Mouse (Mus musculus) intestine, embryonic 15.5 days (tissue): ENCODE data around the gene Prkar1b. TPM values are rescaled to one million over a fixed set of nuclear protein-coding genes. Genes with fewer than 3 reads are reported as not detected.

Source experiments
- ATAC-seq: fragments of 200-750 bp; cut with Nextera tagmentation; 2 replicates; pipeline ENCODE4 v1.8.0; 2017; ENCODE audit warnings: moderate TSS enrichment, moderate library complexity
- H3K27ac ChIP-seq: fragments of 300-500 bp; sonication (generic); 2 replicates; pipeline ENCODE4 v1.5.1; 2015; ENCODE audit warnings: mild to moderate bottlenecking, inconsistent platforms
- H3K27me3 ChIP-seq: fragments of 300-500 bp; sonication (generic); replicated peaks from 2 replicates; pipeline ENCODE4 v1.6.1; 2015; ENCODE audit warnings: inconsistent platforms
- H3K36me3 ChIP-seq: fragments of 300-500 bp; sonication (generic); 2 replicates; pipeline ENCODE4 v1.6.1; 2015; ENCODE audit warnings: inconsistent platforms
- H3K4me1 ChIP-seq: fragments of 300-500 bp; sonication (generic); replicated peaks from 2 replicates; pipeline ENCODE4 v1.6.1; 2015; ENCODE audit warnings: inconsistent platforms
- H3K4me2 ChIP-seq: fragments of 300-500 bp; sonication (generic); replicated peaks from 2 replicates; pipeline ENCODE4 v1.6.1; 2015; ENCODE audit warnings: mild to moderate bottlenecking, inconsistent platforms
- H3K4me3 ChIP-seq: fragments of 300-500 bp; sonication (generic); replicated peaks from 2 replicates; pipeline ENCODE4 v1.5.1; 2015; ENCODE audit warnings: inconsistent platforms
- H3K9ac ChIP-seq: fragments of 300-500 bp; sonication (generic); 2 replicates; pipeline ENCODE4 v1.6.1; 2015; ENCODE audit warnings: inconsistent platforms
- H3K9me3 ChIP-seq: fragments of 300-500 bp; sonication (generic); 2 replicates; pipeline ENCODE4 v1.6.1; 2016; ENCODE audit warnings: inconsistent platforms
- WGBS: fragments of 180-500 bp; shearing (Covaris S2); methylation state at CpG from one replicate; pipeline ENCODE4 v1.1.7; 2015; 5-methylcytosine and 5-hydroxymethylcytosine counted together
- polyA plus RNA-seq: library from polyadenylated mRNA; unstranded; fragments of >200 nt; fragmentation: Nextera tagmentation; extraction: Ambion mirVana; gene quantifications from 2 replicates; pipeline ENCODE4 v1.2.1, GENCODE M21; 2015

The Prkar1b gene
- polyA plus RNA-seq, 1 experiment from 2014 or later, result 26.1 TPM

DNA sequence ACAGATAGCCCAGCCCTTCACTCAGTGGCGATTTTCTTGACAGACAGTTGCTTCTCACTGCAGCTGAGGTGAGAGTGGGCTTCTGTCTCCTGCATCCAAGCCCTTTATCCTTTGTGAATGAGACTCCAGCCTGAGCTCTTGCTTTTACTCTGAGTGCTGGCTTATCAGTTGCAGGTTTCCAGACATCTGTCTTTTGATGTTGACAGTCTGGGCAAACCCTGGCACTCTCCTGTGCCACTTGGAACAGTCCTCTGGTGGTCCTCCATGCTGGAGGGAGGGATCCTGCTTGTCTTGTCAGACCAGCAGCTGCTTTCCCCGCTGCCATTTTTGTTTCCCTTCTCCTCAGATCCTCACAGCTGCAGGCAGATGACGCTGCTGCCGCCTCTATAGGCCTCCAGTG lies 22.1 kb upstream of the Prkar1b start:
- no peak overlapping the region for H3K4me3 ChIP-seq
- ATAC-seq, result no peak
- no peak overlapping the region for H3K27ac ChIP-seq
- H3K36me3 ChIP-seq, result peaks cover 21% of the 10 kb centered on the region
- WGBS, result 91% methylated on average over 4 of the region's 4 CpGs
- H3K4me2 ChIP-seq, result no peak overlapping the region
- H3K9me3 ChIP-seq, result no peaks in the 10 kb centered on the region
- H3K9ac ChIP-seq, result no peak overlapping the region
- H3K27me3 ChIP-seq, result no peaks in the 10 kb centered on the region
- H3K4me1 ChIP-seq, result peaks cover 11% of the 10 kb centered on the region; the same call in 1 of the 2 replicates

DNA sequence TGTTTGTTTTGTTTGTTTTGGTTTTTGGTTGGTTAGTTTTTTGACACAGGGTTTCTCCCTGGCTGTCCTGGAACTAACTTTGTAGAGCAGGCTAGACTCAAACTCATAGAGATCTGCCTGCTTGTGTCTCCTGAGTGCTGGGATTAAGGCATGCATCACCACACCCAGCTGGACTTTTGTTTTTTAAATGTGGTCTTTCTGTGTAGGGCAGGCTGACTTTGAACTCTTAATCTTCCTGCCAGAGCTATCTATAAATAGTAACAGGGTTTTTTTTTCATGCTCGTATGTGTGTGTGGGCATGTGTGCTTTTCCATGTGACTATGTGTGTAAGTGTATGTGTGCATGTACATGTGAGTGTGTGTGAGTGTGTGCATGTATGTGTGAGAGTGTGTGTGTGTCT lies 17.7 kb upstream of the Prkar1b start:
- 80% methylated on average over 1 of the region's 1 CpGs for WGBS
- Histone ChIP-seq H3K4me3 (no peak overlapping the region), H3K4me1 (no peaks in the 10 kb centered on the region), H3K27me3 (no peaks in the 10 kb centered on the region), H3K9me3 (no peaks in the 10 kb centered on the region), H3K27ac (no peak overlapping the region), H3K4me2 (no peak overlapping the region), H3K36me3 (peaks cover 48% of the 10 kb centered on the region), H3K9ac (no peak overlapping the region)
- no peak for ATAC-seq

DNA sequence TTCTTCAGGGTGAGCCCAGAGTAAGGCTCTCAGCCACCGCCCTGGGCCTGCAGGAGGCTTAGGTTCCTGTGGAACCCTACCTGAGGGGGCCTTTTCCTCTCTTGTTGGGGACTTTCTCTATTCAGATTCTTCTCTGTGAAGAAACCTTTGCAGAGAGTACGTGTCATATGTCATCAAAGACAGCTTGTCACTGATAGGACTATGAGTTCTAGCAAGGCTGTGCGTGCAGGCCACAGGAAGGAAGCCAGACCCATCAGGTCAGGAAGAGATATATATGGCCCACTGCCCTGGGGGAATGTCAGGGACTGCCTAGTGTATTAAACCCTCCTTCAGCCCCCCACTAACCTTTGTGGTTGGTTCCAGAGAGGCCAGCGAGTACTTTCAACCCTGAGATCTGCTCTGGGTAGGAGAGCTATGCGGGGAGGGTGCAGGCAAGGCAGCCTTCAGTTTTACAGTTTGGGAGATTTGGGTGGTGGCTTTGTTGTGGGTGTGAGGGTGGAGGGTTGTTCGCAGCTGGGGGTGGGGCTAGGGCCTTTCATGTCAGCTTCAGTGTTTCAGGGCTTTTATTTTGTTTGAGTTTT lies 17.1 kb upstream of the Prkar1b start:
- WGBS, result 85% methylated on average over 6 of the region's 6 CpGs
- ATAC-seq, result no peak

DNA sequence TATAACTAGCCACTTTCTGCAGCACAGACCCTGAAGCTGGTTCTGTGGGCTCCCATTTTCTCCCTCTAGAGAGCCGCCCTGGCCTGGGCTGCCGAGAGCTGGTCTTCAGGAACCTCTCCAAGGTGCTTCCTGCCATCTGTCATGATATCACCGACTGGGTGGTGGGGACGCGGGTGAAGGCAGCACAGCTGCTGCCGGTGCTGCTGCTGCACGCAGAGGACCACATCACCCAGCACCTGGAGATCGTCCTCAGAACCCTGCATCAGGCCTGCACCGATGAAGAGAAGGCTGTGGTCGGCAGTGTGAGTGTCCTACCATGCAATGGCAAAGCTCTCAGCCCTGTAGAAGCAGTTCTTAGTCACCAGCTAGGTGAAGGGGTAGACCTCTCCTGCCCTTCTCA lies 11.8 kb upstream of the Prkar1b start:
- WGBS, result 77% methylated on average over 10 of the region's 10 CpGs
- H3K36me3 ChIP-seq, result peaks cover 30% of the 10 kb centered on the region
- no peaks in the 10 kb centered on the region for H3K9me3 ChIP-seq
- no peak overlapping the region for H3K9ac ChIP-seq
- no peak overlapping the region for H3K27ac ChIP-seq
- H3K4me2 ChIP-seq, result no peak overlapping the region
- no peaks in the 10 kb centered on the region for H3K27me3 ChIP-seq
- no peak for ATAC-seq
- H3K4me1 ChIP-seq, result no peaks in the 10 kb centered on the region
- no peak overlapping the region for H3K4me3 ChIP-seq

More for the DNA sequence above, 17.1 kb upstream of the Prkar1b start:
- H3K9ac ChIP-seq, result no peak overlapping the region
- no peak overlapping the region for H3K4me2 ChIP-seq
- no peak overlapping the region for H3K27ac ChIP-seq
- H3K4me1 ChIP-seq, result no peaks in the 10 kb centered on the region
- no peaks in the 10 kb centered on the region for H3K27me3 ChIP-seq
- H3K4me3 ChIP-seq, result no peak overlapping the region
- H3K36me3 ChIP-seq, result peaks cover 45% of the 10 kb centered on the region
- H3K9me3 ChIP-seq, result no peaks in the 10 kb centered on the region

DNA sequence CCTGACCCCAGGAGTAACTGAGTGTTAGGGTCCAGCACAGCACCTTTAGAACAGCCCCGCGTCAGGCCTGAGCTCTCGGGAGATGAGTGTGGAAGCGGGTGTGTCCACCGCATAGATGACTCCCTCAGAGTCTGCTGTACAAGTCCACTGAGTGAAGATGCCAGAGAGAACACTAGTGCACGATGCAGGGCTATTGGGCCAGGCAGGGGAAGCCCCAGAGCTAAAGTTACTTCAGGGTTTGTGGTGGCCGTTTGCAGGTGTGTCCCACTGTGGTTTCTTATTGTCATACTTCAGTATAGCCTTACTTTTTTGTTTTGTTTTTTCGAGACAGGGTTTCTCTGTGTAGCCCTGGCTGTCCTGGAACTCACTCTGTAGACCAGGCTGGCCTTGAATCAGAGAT lies 11.1 kb upstream of the Prkar1b start:
- ATAC-seq, result no peak

DNA sequence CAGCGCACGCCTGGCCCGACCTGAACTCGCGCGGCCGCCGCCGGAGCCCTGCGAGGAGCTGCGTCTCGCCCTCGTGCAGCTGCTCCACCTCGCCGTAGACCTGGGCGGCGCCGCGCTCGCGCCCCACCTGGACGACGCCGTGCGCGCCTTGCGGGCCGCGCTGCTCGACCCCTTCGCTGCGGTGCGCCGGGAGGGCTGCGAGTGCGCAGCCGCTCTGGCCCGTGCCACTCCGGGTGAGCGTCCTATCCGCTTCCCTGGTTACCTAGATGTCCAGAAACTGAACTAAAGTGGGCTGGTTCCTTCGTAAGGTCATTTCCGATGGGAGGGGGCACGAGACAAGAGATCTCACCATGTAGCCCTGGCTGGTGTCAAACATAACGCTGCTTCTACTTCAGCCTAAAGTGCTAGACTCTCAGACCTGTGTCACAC lies 816 bp upstream of the Prkar1b start:
- no peaks in the 10 kb centered on the region for H3K27me3 ChIP-seq
- peak overlapping the region; percentile 87 for H3K4me2 ChIP-seq
- H3K9me3 ChIP-seq, result no peaks in the 10 kb centered on the region
- H3K27ac ChIP-seq, result 0 out of 2 replicates have a peak overlapping the region, but pooled peaks have one; percentile 48
- peak; percentile 41 for ATAC-seq
- H3K36me3 ChIP-seq, result peaks cover 5% of the 10 kb centered on the region
- H3K4me1 ChIP-seq, result peaks cover 16% of the 10 kb centered on the region
- peak overlapping the region; percentile 70 for H3K9ac ChIP-seq
- 2% methylated on average over 39 of the region's 45 CpGs for WGBS
- peak overlapping the region; percentile 81 for H3K4me3 ChIP-seq

More for the DNA sequence above, 11.1 kb upstream of the Prkar1b start:
- Histone ChIP-seq H3K4me1 (no peaks in the 10 kb centered on the region), H3K9me3 (no peaks in the 10 kb centered on the region), H3K4me3 (no peak overlapping the region), H3K27me3 (no peaks in the 10 kb centered on the region), H3K4me2 (no peak overlapping the region), H3K27ac (no peak overlapping the region), H3K9ac (no peak overlapping the region), H3K36me3 (peaks cover 25% of the 10 kb centered on the region)
- 86% methylated on average over 8 of the region's 8 CpGs for WGBS

DNA sequence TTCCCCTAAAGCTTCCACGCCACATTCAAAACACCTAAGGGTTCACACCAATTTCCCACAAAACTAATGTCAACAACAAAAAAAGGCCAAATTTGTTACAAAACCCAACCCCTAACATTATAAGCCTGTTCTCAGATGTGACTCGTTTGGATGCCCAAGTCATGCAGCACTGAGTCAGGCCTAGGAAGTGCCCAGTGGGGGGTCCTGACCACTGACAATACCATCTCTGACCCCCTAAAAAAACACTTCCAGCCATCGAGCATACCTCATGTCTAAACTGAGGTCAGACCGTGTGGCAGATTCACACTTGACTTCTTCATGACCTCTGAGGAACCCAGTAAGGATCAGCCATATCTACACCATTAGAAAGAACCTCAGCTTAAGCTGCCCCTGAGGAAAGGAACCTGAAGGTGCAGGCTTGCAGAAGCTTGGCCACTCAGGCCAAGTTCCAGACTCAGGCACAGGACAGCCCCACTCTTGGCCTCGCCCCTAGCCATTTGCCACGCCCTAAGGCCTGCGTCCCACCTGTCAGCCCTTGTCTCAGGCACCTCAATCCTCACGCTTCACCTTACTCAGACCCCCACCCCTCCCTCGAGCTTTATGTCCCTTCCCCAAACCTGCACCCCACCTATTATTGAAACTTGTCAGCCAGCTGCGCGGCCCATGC lies 662 bp downstream of the Prkar1b start:
- ATAC-seq, result peak; percentile 79
- Histone ChIP-seq H3K4me3 (peak overlapping the region; percentile 81), H3K27me3 (no peaks in the 10 kb centered on the region), H3K9me3 (no peaks in the 10 kb centered on the region), H3K36me3 (peaks cover 5% of the 10 kb centered on the region; the same call in 1 of the 2 replicates), H3K27ac (peak overlapping the region; percentile 80), H3K9ac (peak overlapping the region; percentile 35), H3K4me2 (peak overlapping the region; percentile 65), H3K4me1 (peaks cover 16% of the 10 kb centered on the region)
- WGBS, result 23% methylated on average over 11 of the region's 11 CpGs

DNA sequence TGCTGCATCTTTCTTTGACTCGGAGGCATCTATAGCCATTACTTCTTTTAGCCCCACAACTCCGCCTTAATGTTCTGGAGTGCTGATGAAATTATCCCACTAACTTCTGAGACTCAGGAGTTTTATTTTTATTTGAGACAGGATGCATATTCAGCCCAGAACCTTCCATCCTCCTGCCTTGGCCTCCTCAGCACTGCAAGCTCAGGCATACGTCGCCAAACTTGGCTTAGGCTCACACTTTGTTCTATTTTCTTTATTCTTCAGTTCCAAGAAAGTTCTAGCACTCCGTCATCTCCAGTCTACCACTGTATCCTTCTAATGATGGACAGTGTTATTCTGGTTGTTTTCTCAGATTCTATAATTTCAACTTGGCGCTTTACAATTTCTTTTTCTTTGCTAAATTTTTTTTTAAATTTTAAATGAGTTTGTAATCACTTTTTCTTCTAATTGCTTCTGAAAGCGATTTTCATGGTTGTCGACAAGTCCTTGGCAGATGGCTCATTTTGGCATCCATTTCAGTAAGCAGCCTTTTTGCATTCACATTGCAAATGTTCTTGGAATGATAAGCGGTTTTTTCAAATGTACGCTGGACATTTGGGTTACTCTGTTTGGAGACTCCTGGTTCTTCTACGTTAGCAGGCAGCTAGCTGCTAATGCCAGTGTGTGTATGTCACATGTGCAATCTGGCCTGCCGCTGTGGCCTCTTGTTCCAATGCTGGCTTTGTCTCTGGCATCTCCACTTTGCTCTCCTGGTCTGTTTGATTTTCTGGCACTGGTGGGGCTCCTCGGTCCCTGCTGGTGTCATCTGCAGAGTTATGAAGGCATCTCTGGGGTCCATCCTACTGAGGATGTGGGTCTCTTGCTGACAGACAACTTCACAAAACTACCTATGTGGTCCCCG lies 2.4 kb downstream of the Prkar1b start:
- no peaks in the 10 kb centered on the region for H3K36me3 ChIP-seq
- H3K4me1 ChIP-seq, result peaks cover 16% of the 10 kb centered on the region
- no peak overlapping the region for H3K27ac ChIP-seq
- H3K4me3 ChIP-seq, result no peak overlapping the region
- no peaks in the 10 kb centered on the region for H3K9me3 ChIP-seq
- no peak overlapping the region for H3K4me2 ChIP-seq
- WGBS, result 93% methylated on average over 14 of the region's 14 CpGs
- H3K27me3 ChIP-seq, result no peaks in the 10 kb centered on the region
- ATAC-seq, result no peak
- H3K9ac ChIP-seq, result no peak overlapping the region

DNA sequence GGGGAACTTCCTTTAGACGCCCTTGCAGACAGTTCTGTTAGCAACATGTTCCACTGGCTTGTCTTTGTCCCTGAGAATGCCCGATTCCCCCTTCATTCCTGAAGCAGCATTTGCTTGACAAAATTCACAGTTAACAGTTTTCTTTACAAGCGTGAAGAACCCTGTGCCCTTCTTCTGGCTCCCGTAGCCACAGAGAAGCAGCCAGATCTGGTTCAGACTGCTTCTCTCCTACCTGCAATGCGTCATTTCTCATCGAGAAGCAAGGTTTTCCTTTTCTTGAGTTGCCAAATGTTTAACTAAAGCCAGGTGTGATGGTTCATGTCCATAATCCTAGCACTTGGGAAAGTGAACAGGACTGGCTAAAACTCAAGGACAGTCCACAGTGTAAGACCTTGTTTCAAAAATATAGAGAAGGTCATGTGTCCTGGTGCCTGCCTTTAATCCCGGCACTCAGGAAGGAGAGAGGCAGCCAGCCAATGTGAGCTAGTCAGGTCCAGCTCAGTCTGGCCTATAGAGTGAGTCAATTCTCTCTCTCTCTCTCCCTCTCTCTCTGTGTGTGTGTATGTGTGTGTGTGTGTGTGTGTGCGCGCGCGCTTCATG lies 3.2 kb downstream of the Prkar1b start:
- Histone ChIP-seq H3K4me1 (peaks cover 13% of the 10 kb centered on the region), H3K9me3 (no peaks in the 10 kb centered on the region), H3K27ac (no peak overlapping the region), H3K36me3 (no peaks in the 10 kb centered on the region), H3K27me3 (no peaks in the 10 kb centered on the region), H3K4me2 (no peak overlapping the region), H3K9ac (no peak overlapping the region), H3K4me3 (no peak overlapping the region)
- no peak for ATAC-seq
- 86% methylated on average over 11 of the region's 11 CpGs for WGBS

DNA sequence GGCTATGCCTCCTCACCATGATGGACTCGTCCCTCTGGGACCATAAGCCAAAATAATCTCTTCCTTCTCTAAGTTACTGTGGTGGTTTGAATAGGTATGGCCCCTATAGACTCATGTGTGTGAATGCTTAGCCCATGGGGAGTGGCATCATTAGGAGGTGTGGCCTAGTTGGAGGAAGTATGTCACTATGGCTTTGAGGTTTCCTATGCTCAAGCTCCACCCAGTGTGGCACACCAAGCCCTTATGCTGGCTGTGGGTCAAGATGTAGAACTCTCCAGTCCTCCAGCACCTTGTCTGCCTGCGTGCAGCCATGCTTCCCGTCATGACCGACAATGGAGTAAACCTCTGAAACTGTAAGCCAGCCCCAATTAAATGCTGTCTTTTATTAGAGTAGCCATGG lies 4.1 kb downstream of the Prkar1b start:
- H3K9ac ChIP-seq, result no peak overlapping the region
- no peaks in the 10 kb centered on the region for H3K9me3 ChIP-seq
- peaks cover 5% of the 10 kb centered on the region; the same call in 1 of the 2 replicates for H3K4me1 ChIP-seq
- WGBS, result 94% methylated on average over 4 of the region's 4 CpGs
- no peak overlapping the region for H3K4me3 ChIP-seq
- H3K27ac ChIP-seq, result no peak overlapping the region
- no peaks in the 10 kb centered on the region for H3K27me3 ChIP-seq
- H3K36me3 ChIP-seq, result no peaks in the 10 kb centered on the region
- no peak overlapping the region for H3K4me2 ChIP-seq
- no peak for ATAC-seq

DNA sequence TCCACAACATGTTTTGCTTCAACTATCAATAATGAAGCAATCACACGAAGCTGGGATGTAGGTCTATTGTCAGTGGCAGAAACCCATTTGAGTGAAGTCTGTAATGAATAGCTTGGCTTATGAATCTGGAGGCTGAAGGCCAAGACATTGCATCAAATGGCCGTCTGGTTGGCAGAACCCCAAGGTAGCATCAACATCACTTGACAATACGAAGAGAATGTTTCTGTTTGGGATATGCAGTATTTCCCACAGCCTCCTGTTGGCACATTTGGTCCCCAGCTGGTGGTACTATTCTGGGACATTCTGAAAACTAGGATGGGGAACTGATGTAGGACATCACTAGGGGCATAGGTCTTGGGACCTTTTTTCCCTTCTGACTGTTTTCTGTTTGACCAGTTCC lies 5.9 kb downstream of the Prkar1b start:
- no peaks in the 10 kb centered on the region for H3K36me3 ChIP-seq
- peaks cover 4% of the 10 kb centered on the region; the same call in 1 of the 2 replicates for H3K4me1 ChIP-seq
- H3K4me2 ChIP-seq, result no peak overlapping the region
- no peak overlapping the region for H3K4me3 ChIP-seq
- H3K9ac ChIP-seq, result no peak overlapping the region
- no peak for ATAC-seq
- no peaks in the 10 kb centered on the region for H3K9me3 ChIP-seq
- H3K27me3 ChIP-seq, result no peaks in the 10 kb centered on the region
- 79% methylated on average over 3 of the region's 3 CpGs for WGBS
- no peak overlapping the region for H3K27ac ChIP-seq

DNA sequence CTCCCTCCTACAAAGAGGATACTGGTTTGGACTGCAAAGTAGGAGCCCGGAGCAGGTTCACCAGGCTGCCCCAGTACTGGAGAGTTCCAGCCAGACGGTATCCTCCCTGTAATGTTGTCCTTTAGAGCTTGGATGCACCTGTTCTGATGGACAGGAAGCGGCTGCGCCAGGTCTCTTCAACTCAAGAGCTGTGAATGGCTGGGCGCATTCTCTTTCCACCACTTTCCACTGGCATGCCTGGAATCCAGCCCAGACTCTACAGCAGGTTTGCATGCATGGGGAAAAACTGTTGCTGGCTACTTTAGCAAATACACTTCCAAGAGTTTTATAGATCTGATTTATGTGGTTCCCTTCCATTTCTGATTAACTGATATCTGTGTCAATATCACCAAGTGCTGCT lies 8.5 kb downstream of the Prkar1b start:
- WGBS, result 59% methylated on average over 5 of the region's 5 CpGs
- no peak overlapping the region for H3K27ac ChIP-seq
- H3K9me3 ChIP-seq, result no peaks in the 10 kb centered on the region
- H3K4me3 ChIP-seq, result no peak overlapping the region
- H3K4me2 ChIP-seq, result no peak overlapping the region
- H3K9ac ChIP-seq, result no peak overlapping the region
- no peaks in the 10 kb centered on the region for H3K27me3 ChIP-seq
- no peak for ATAC-seq
- no peaks in the 10 kb centered on the region for H3K36me3 ChIP-seq
- H3K4me1 ChIP-seq, result peaks cover 11% of the 10 kb centered on the region
